Mouse (Mus musculus): ENCODE results near the gene Rbfox3. TPM values are rescaled to one million over a fixed set of nuclear protein-coding genes. Genes with fewer than 3 reads are reported as not detected.

Gene Rbfox3
- total and polyA plus RNA-seq, 3 experiments: not detected

GRCm38 (mm10) chr11:118885604-118886003 is 25.8 kb downstream of the Rbfox3 start:
- TF ChIP-seq SIN3A (IDR thresholded peaks at IDR 0.05; ENCODE audit: low read length) (no peak), GABPA (IDR thresholded peaks at IDR 0.05; ENCODE audit: insufficient replicate concordance, low read depth, low read length) (no peak), USF2 (conservative IDR thresholded peaks at IDR 0.05; ENCODE audit: low read depth, low read length) (no peak), RCOR1 (conservative IDR thresholded peaks at IDR 0.05; ENCODE audit: low read depth, low read length) (no peak), ZKSCAN1 (IDR thresholded peaks at IDR 0.05; ENCODE audit: borderline replicate concordance, low read depth, low read length) (no peak), ZC3H11A (IDR thresholded peaks at IDR 0.05; ENCODE audit: low read depth, low read length) (no peak), TCF12 (IDR thresholded peaks at IDR 0.05; ENCODE audit: low read depth, low read length) (no peak), ETS1 (conservative IDR thresholded peaks at IDR 0.05; ENCODE audit: low read depth, low read length) (no peak), BHLHE40 (IDR thresholded peaks at IDR 0.05; ENCODE audit: low read depth, low read length) (no peak), MYC (IDR thresholded peaks at IDR 0.05; ENCODE audit: low read depth, low read length) (no peak), JUND (conservative IDR thresholded peaks at IDR 0.05; ENCODE audit: low read depth, low read length) (no peak), CTCF (conservative IDR thresholded peaks at IDR 0.05 in 1 of 2, IDR thresholded peaks at IDR 0.05 in 1 of 2; ENCODE audit: low read depth in 2 of 2, low read length in 2 of 2) (no peak), MAZ (IDR thresholded peaks at IDR 0.05; ENCODE audit: low read depth, low read length) (no peak), NELFE (IDR thresholded peaks at IDR 0.05; ENCODE audit: low read depth, low read length) (no peak), NRF1 (IDR thresholded peaks at IDR 0.05; ENCODE audit: low read depth, low read length) (no peak), POLR2AphosphoS2 (IDR thresholded peaks at IDR 0.05; ENCODE audit: low read depth, low read length) (no peak)
- no peak overlapping the region for H3K27ac ChIP-seq (ENCODE audit: insufficient read depth, low read depth)
- dilution Hi-C loops (cut with MboI; ENCODE audit: extremely low pct_ligation_motif_present, extremely low pct_unique_long_range_greater_than_20kb, low sequenced_read_pairs) (no loop called here), in situ Hi-C loops (cut with MboI; ENCODE audit: low pct_ligation_motif_present, low pct_unique_long_range_greater_than_20kb, low sequenced_read_pairs) (no loop called here)
- peaks cover 7% of the 10 kb centered on the region for H3K9me3 ChIP-seq (replicated peaks; ENCODE audit: low read length)
- no peak overlapping the region for H3K4me3 ChIP-seq (replicated peaks in 1 of 3; ENCODE audit: low read depth in 2 of 3, low read length in 2 of 3, poor library complexity in 1 of 3)
- no peak for DNase-seq (ENCODE audit: extremely low read depth)
- no peak overlapping the region for H3K4me2 ChIP-seq (ENCODE audit: insufficient read depth, low read depth, poor library complexity, severe bottlenecking)
- H3K4me1 ChIP-seq (ENCODE audit: control insufficient read depth in 1 of 2, insufficient read depth in 2 of 2): 0 out of 4 replicates have a peak, but pooled peaks cover 0 to 6% of the 10 kb centered on the region in 2 experiments
- H3K79me2 ChIP-seq (replicated peaks; ENCODE audit: control insufficient read depth, extremely low read depth, insufficient read depth, poor library complexity, severe bottlenecking): no peaks in the 10 kb centered on the region
- H3K9ac ChIP-seq (ENCODE audit: insufficient read depth, low read depth): no peak overlapping the region
- no peaks in the 10 kb centered on the region for H3K36me3 ChIP-seq (replicated peaks in 1 of 2; ENCODE audit: control insufficient read depth in 1 of 2, insufficient read depth in 1 of 2, low read length in 1 of 2)
- peaks cover 83% of the 10 kb centered on the region for H3K27me3 ChIP-seq (replicated peaks)

DNA sequence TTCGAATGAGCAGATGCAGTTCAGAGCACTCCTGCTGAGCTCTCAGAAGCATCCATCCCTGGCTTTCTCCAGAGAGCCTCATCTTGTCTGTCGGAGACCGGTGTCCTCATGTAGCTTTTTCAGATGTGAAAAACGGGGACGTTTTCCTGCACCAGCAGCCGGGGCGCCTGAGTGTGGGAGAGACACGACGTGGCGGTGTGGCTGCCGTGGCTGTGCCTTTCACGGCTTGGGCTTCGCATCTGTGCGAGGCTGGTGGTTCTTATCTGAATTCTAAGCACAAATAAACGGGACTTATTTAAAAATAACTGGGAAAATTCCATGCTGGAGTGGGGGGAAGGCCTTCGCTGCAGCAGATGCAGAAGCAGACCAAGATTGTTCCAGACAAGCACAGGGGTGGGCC is 26.3 kb downstream of the Rbfox3 start:
- H3K9ac ChIP-seq (ENCODE audit: insufficient read depth, low read depth): no peak overlapping the region
- H3K4me2 ChIP-seq (ENCODE audit: insufficient read depth, low read depth, poor library complexity, severe bottlenecking): no peak overlapping the region
- dilution Hi-C loops (cut with MboI; ENCODE audit: extremely low pct_ligation_motif_present, extremely low pct_unique_long_range_greater_than_20kb, low sequenced_read_pairs) (no loop called here), in situ Hi-C loops (cut with MboI; ENCODE audit: low pct_ligation_motif_present, low pct_unique_long_range_greater_than_20kb, low sequenced_read_pairs) (no loop called here)
- H3K9me3 ChIP-seq (replicated peaks; ENCODE audit: low read length): peaks cover 7% of the 10 kb centered on the region
- 0 out of 4 replicates have a peak, but pooled peaks cover 0 to 6% of the 10 kb centered on the region in 2 experiments for H3K4me1 ChIP-seq (ENCODE audit: control insufficient read depth in 1 of 2, insufficient read depth in 2 of 2)
- TF ChIP-seq USF1 (IDR thresholded peaks at IDR 0.05; ENCODE audit: low read depth, low read length) (no peak), NRF1 (IDR thresholded peaks at IDR 0.05; ENCODE audit: low read depth, low read length) (no peak), RAD21 (IDR thresholded peaks at IDR 0.05; ENCODE audit: low read depth, low read length) (no peak), BHLHE40 (IDR thresholded peaks at IDR 0.05; ENCODE audit: low read depth, low read length) (no peak), TCF12 (IDR thresholded peaks at IDR 0.05; ENCODE audit: low read depth, low read length) (no peak), CHD1 (IDR thresholded peaks at IDR 0.05; ENCODE audit: low read depth, low read length) (no peak)
- H3K4me3 ChIP-seq (replicated peaks in 1 of 3; ENCODE audit: low read depth in 2 of 3, low read length in 2 of 3, poor library complexity in 1 of 3): no peak overlapping the region
- no peaks in the 10 kb centered on the region for H3K79me2 ChIP-seq (replicated peaks; ENCODE audit: control insufficient read depth, extremely low read depth, insufficient read depth, poor library complexity, severe bottlenecking)
- no peaks in the 10 kb centered on the region for H3K36me3 ChIP-seq (replicated peaks in 1 of 2; ENCODE audit: control insufficient read depth in 1 of 2, insufficient read depth in 1 of 2, low read length in 1 of 2)
- no peak for DNase-seq (ENCODE audit: extremely low read depth)
- H3K27ac ChIP-seq (ENCODE audit: insufficient read depth, low read depth): no peak overlapping the region
- H3K27me3 ChIP-seq (replicated peaks): peaks cover 80% of the 10 kb centered on the region

Measured in CH12.LX (cell line).